Mouse (Mus musculus) forebrain, postnatal 0 days (tissue): ENCODE results near the gene Atp1b2. TPM values are rescaled to one million over a fixed set of nuclear protein-coding genes. Genes with fewer than 3 reads are reported as not detected.

ENCODE experiments used
- ATAC-seq: fragments of 200-750 bp; cut with Nextera tagmentation; 2 replicates; pipeline ENCODE4 v1.8.0; 2017; ENCODE audit warnings: mild to moderate bottlenecking, moderate library complexity
- DNase-seq: peaks from one replicate; pipeline ENCODE4 v3.0.0-alpha.2; 2015
- H3K27ac ChIP-seq: fragments of 300-500 bp; sonication (generic); 2 replicates; pipeline ENCODE4 v1.5.1; 2014; ENCODE audit warnings: low read depth, mild to moderate bottlenecking, antibody characterized with exemption, low read length, moderate library complexity, mixed read lengths
- H3K27me3 ChIP-seq: fragments of 300-500 bp; sonication (generic); 2 replicates; pipeline ENCODE4 v1.6.1; 2014; ENCODE audit warnings: mild to moderate bottlenecking, low read length, mixed read lengths; ENCODE audit not compliant: insufficient read depth
- H3K36me3 ChIP-seq: fragments of 300-500 bp; sonication (generic); 2 replicates; pipeline ENCODE4 v1.6.1; 2014; ENCODE audit warnings: mild to moderate bottlenecking, moderate library complexity; ENCODE audit not compliant: insufficient read depth
- H3K4me1 ChIP-seq: fragments of 300-500 bp; sonication (generic); 2 replicates; pipeline ENCODE4 v1.6.1; 2014; ENCODE audit warnings: antibody characterized with exemption; ENCODE audit not compliant: insufficient read depth
- H3K4me2 ChIP-seq: fragments of 300-500 bp; sonication (generic); 2 replicates; pipeline ENCODE4 v1.6.1; 2014; ENCODE audit warnings: low read depth, mild to moderate bottlenecking, moderate library complexity
- H3K4me3 ChIP-seq: fragments of 300-500 bp; sonication (generic); 2 replicates; pipeline ENCODE4 v1.5.1; 2014; ENCODE audit warnings: low read depth, low read length, mixed read lengths
- H3K9ac ChIP-seq: fragments of 300-500 bp; sonication (generic); 2 replicates; pipeline ENCODE4 v1.6.1; 2014; ENCODE audit warnings: mild to moderate bottlenecking
- H3K9me3 ChIP-seq: fragments of 300-500 bp; sonication (generic); 2 replicates; pipeline ENCODE4 v1.6.1; 2016; ENCODE audit warnings: low read length
- CTCF ChIP-seq: sonication (generic); IDR thresholded peaks from 2 replicates; pipeline ENCODE4 v1.5.1; 2016; ENCODE audit warnings: antibody characterized with exemption, control low read depth, low read depth
- WGBS: fragments of 180-500 bp; shearing (Covaris S2); extraction: QIAGEN DNeasy Blood & Tissue Kit; methylation state at CpG from one replicate; pipeline ENCODE4 v1.1.7; 2014; 5-methylcytosine and 5-hydroxymethylcytosine counted together
- polyA plus RNA-seq: library from polyadenylated mRNA; unstranded; fragments of >200 nt; fragmentation: Nextera tagmentation; extraction: Ambion mirVana; gene quantifications from 2 replicates; pipeline ENCODE4 v1.2.1, GENCODE M21; 2015
- total RNA-seq: library from RNA; depleted of rRNA; stranded (reverse); fragments of >200 nt; gene quantifications from 2 replicates; pipeline ENCODE4 v1.2.3, GENCODE M21; 2014; rRNA removed

Atp1b2 gene
- total RNA-seq: 38.9 and 74.0 TPM in 2 replicates
- 83.2 and 106 TPM in 2 replicates for polyA plus RNA-seq

GRCm38 (mm10) chr11:69605726-69606490 lies at the start of gene Atp1b2:
Atp1b2 (minus strand) TSS chr11:69605942.
- no peaks in the 10 kb centered on the region for H3K9me3 ChIP-seq
- WGBS: 3% methylated on average over 32 of the region's 32 CpGs
- no peak for TF ChIP-seq CTCF
- DNase-seq (peak; percentile 93), ATAC-seq (peak; percentile 95)
- peak within 1 kb of the TSS; percentile 94 for H3K4me2 ChIP-seq
- H3K4me3 ChIP-seq: peak within 1 kb of the TSS; percentile 48
- H3K27me3 ChIP-seq: no peaks in the 10 kb centered on the region
- peak within 1 kb of the TSS; percentile 81 for H3K27ac ChIP-seq
- peaks cover 8% of the 10 kb centered on the region; the same call in 1 of the 2 replicates for H3K36me3 ChIP-seq
- peak within 1 kb of the TSS; percentile 78 for H3K9ac ChIP-seq
- peaks cover 8% of the 10 kb centered on the region for H3K4me1 ChIP-seq

GRCm38 (mm10) chr11:69654760-69655159 lies 49.0 kb upstream of the Atp1b2 start:
- Histone ChIP-seq H3K9me3 (no peaks in the 10 kb centered on the region), H3K4me2 (no peak overlapping the region), H3K4me3 (no peak overlapping the region), H3K36me3 (peaks cover 72% of the 10 kb centered on the region), H3K4me1 (no peaks in the 10 kb centered on the region), H3K27me3 (no peaks in the 10 kb centered on the region), H3K9ac (no peak overlapping the region), H3K27ac (no peak overlapping the region)
- WGBS: 56% methylated on average over 9 of the region's 9 CpGs
- DNase-seq (no peak), ATAC-seq (no peak)
- no peak for TF ChIP-seq CTCF

- Histone ChIP-seq H3K4me1 (no peaks in the 10 kb centered on the region), H3K9me3 (no peaks in the 10 kb centered on the region), H3K36me3 (peaks cover 78% of the 10 kb centered on the region), H3K27me3 (no peaks in the 10 kb centered on the region), H3K9ac (no peak overlapping the region), H3K4me2 (no peak overlapping the region), H3K27ac (no peak overlapping the region), H3K4me3 (no peak overlapping the region)
- WGBS: 60% methylated on average over 5 of the region's 5 CpGs
- ATAC-seq (no peak), DNase-seq (no peak)
- TF ChIP-seq CTCF: no peak
These were observed 47.7 kb upstream of the Atp1b2 start for GRCm38 (mm10) chr11:69653399-69653798.

GRCm38 (mm10) chr11:69645860-69646259 lies 40.1 kb upstream of the Atp1b2 start:
- no peak overlapping the region for H3K27ac ChIP-seq
- no peak for ATAC-seq
- no peaks in the 10 kb centered on the region for H3K27me3 ChIP-seq
- H3K4me2 ChIP-seq: no peak overlapping the region
- no peak overlapping the region for H3K4me3 ChIP-seq
- H3K36me3 ChIP-seq: peaks cover 90% of the 10 kb centered on the region
- no peaks in the 10 kb centered on the region for H3K4me1 ChIP-seq
- no peak for TF ChIP-seq CTCF
- no peaks in the 10 kb centered on the region for H3K9me3 ChIP-seq
- no peak overlapping the region for H3K9ac ChIP-seq
- 95% methylated on average over 5 of the region's 5 CpGs for WGBS
- DNase-seq: no peak

GRCm38 (mm10) chr11:69635471-69635870 lies 29.7 kb upstream of the Atp1b2 start:
- DNase-seq (no peak), ATAC-seq (no peak)
- Histone ChIP-seq H3K4me2 (0 out of 2 replicates have a peak overlapping the region, but pooled peaks have one; percentile 2), H3K27me3 (no peaks in the 10 kb centered on the region), H3K4me1 (peaks cover 24% of the 10 kb centered on the region), H3K36me3 (peaks cover 11% of the 10 kb centered on the region), H3K9me3 (no peaks in the 10 kb centered on the region), H3K4me3 (no peak overlapping the region), H3K9ac (no peak overlapping the region), H3K27ac (no peak overlapping the region)
- 87% methylated on average over 3 of the region's 3 CpGs for WGBS
- no peak for TF ChIP-seq CTCF

- Histone ChIP-seq H3K4me3 (peak overlapping the region; percentile 89), H3K4me2 (peak overlapping the region; percentile 75), H3K36me3 (no peaks in the 10 kb centered on the region), H3K27ac (peak overlapping the region; percentile 93), H3K9me3 (no peaks in the 10 kb centered on the region), H3K4me1 (peaks cover 24% of the 10 kb centered on the region), H3K9ac (peak overlapping the region; percentile 87), H3K27me3 (no peaks in the 10 kb centered on the region)
- peak; percentile 44 for ATAC-seq
- peak; percentile 14 for DNase-seq
- TF ChIP-seq CTCF: no peak
- under 1% methylated on average over 34 of the region's 50 CpGs for WGBS
These were observed 27.6 kb upstream of the Atp1b2 start for GRCm38 (mm10) chr11:69633128-69633866.
